ENCODE assay signal across 10 mouse cellular contexts in the genomic region with DNA sequence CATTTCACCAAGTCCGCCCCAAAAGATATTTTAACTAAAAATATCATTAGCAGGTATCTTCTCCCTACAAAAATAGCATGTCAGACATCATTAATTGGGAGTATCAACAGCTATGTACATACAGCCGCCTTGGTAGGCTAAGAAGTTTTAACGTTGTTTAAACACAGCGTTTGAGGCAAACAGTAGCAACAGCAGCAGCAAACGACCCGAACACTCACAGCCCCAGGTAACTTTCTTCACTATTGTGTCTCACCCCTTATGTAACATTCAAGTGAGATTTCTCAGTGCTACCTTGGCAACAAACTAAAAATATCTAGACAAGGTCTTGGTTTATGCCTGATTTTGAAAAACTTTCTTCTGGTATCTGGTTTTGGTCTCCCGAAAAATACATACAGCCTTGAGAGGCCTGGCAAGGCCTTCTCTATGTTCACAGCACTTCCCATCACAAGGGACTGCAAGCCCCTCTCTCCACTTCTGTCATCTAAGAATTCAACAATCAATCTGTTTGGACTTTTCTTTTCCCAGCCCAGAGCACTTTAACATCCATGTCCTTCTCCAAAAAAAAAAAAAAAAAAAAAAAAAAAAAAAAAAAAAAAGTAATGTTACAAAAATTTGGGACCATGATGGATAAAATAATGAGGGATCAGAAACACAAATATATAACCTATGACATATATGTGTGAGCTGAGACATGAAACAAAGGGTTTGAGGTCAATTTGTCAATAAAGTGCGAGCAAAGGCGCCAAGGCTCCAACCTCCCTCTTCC. TPM values are rescaled to one million over a fixed set of nuclear protein-coding genes. Genes with fewer than 3 reads are reported as not detected.
A peak's percentile ranks its signal among the peaks of the same experiment; 100 is the strongest.
DNase-seq lines count a peak whose midpoint lies in the region; ATAC-seq and TF ChIP-seq lines count a peak whose summit lies in the region.
"Had no signal": no experiment of that assay in that cellular context is flagged by ENCODE, and none has a peak within 500 bp of the region (broad histone marks: within the 10 kb centered on the region; RNA-seq: fewer than 3 reads in every experiment).

No protein-coding gene starts in this region.

- H3K4me2 ChIP-seq in intestine, embryonic 15.5 days (replicated peaks), result no peak overlapping the region

- H3K4me3 ChIP-seq in gastrocnemius, adult 2 months, result peak overlapping the region; percentile 90
- peak overlapping the region; percentile 97 for H3K4me3 ChIP-seq in megakaryocyte, embryonic 14.5 days (replicated peaks)
- H3K4me3 ChIP-seq in macrophage (ENCODE audit: inconsistent target), result peak overlapping the region; percentile 63
- H3K4me3 ChIP-seq in intestine, embryonic 15.5 days (replicated peaks), result no peak overlapping the region

- intact Hi-C loops in gastrocnemius, adult 2 months (cut with DNase I), result no loop called here

- H3K27ac ChIP-seq in gastrocnemius, adult 2 months, result peak overlapping the region; percentile 99
- peak overlapping the region; percentile 61 for H3K27ac ChIP-seq in macrophage
- H3K27ac ChIP-seq in intestine, embryonic 15.5 days, result no peak overlapping the region
- H3K27ac ChIP-seq: stomach, embryonic 15.5 days had no signal

- peaks cover 89% of the 10 kb centered on the region for H3K4me1 ChIP-seq in megakaryocyte, embryonic 14.5 days
- H3K4me1 ChIP-seq in intestine, embryonic 15.5 days (replicated peaks), result peaks cover 24% of the 10 kb centered on the region

- ATAC-seq in megakaryocyte, adult 5-6 weeks (ENCODE audit: poor library complexity, severe bottlenecking), result no peak
- ATAC-seq in intestine, embryonic 15.5 days, result no peak

- H3K36me3 ChIP-seq in megakaryocyte, embryonic 14.5 days (replicated peaks; ENCODE audit: low read length), result peaks cover 21% of the 10 kb centered on the region
- H3K36me3 ChIP-seq in macrophage (ENCODE audit: inconsistent target), result 0 out of 2 replicates have a peak, but pooled peaks cover 10% of the 10 kb centered on the region
- no peaks in the 10 kb centered on the region for H3K36me3 ChIP-seq in intestine, embryonic 15.5 days
- H3K36me3 ChIP-seq: stomach, embryonic 15.5 days had no signal

- H3K9me3 ChIP-seq in megakaryocyte, embryonic 14.5 days, result no peaks in the 10 kb centered on the region
- no peaks in the 10 kb centered on the region for H3K9me3 ChIP-seq in intestine, embryonic 15.5 days
- H3K9me3 ChIP-seq: stomach, embryonic 15.5 days had no signal

- 97% methylated on average over 7 of the region's 9 CpGs for WGBS in macrophage (ENCODE audit: missing documents)
- 78% methylated on average over 9 of the region's 9 CpGs for WGBS in intestine, embryonic 15.5 days

- H3K79me2 ChIP-seq in macrophage (ENCODE audit: inconsistent target), result peaks cover 64% of the 10 kb centered on the region

- peaks cover 42% of the 10 kb centered on the region for H3K27me3 ChIP-seq in megakaryocyte, embryonic 14.5 days (replicated peaks)
- peaks cover 45% of the 10 kb centered on the region for H3K27me3 ChIP-seq in intestine, embryonic 15.5 days (replicated peaks)

- DNase-seq in gastrocnemius, adult 2 months, result no peak
- no peak for DNase-seq in gastrocnemius, postnatal 10 days
- no peak for DNase-seq in adrenal gland, adult 18-20 months (ENCODE audit: low spot score in 2 of 2)
- no peak for DNase-seq in gastrocnemius, adult 8-10 months (ENCODE audit: low spot score in 2 of 2)
- DNase-seq: left cerebral cortex, postnatal 4 days had no signal

- no peak overlapping the region for H3K9ac ChIP-seq in intestine, embryonic 15.5 days
- H3K9ac ChIP-seq: stomach, embryonic 15.5 days had no signal

- TF ChIP-seq CTCF in gastrocnemius, adult 2 months (IDR thresholded peaks at IDR 0.05), result no peak

RNA-seq across cellular contexts. Expression of a gene that starts 3.7 kb away (rescaled TPM):
- 10 to 100 TPM; 17.2 to 48.4 TPM for total RNA-seq in gastrocnemius, adult 2 months (2021)
- total RNA-seq in gastrocnemius, postnatal 10 days (2021), result 10 to 100 TPM; 24.7 to 36.4 TPM
- 4.1 and 8.5 TPM in 2 replicates for polyA plus RNA-seq in megakaryocyte, embryonic 14.5 days (2012; ENCODE audit: insufficient read depth, low replicate concordance)
- total RNA-seq in megakaryocyte, adult 5-6 weeks (2015), result 0.02 TPM in 1 of 2 replicates, not detected in the other
- total RNA-seq in megakaryocyte, adult 5-6 weeks (2017), result not detected in 2 replicates
- 100 to 1,000 TPM in 2 of 26 experiments, 10 to 100 TPM in 23, 1 to 10 TPM in 1; 8.5 to 129 (median 26.0) TPM for total RNA-seq in macrophage (2018; cell fraction: chromatin; rRNA removed)
- 10 to 100 TPM; 16.9 to 80.3 (median 32.3) TPM for total RNA-seq in macrophage (2018; cell fraction: cytosol; rRNA removed)
- total RNA-seq in macrophage (2018; cell fraction: nucleus; rRNA removed), result 100 to 1,000 TPM in 2 of 26 experiments, 10 to 100 TPM in 24; 22.4 to 119 (median 37.9) TPM
- polyA plus RNA-seq in macrophage (2018), result 38.5 to 115 TPM (median 39.6 TPM) in 3 replicates
- 10 to 100 TPM; 14.9 to 19.6 TPM for total RNA-seq in adrenal gland, adult 18-20 months (2021)
- total RNA-seq in gastrocnemius, adult 8-10 months (2022), result 10 to 100 TPM; 42.8 to 74.8 (median 45.1) TPM
- polyA plus RNA-seq in intestine, embryonic 15.5 days (2015; fragmentation: Nextera tagmentation; extraction: Ambion mirVana), result 0.82 and 1.3 TPM in 2 replicates

Comparison
In these comparisons a context has a peak if more than half of its experiments do, and no peak if none do; other contexts are left out.
1. RNA of a gene that starts 3.7 kb away (total RNA-seq): 17.2 to 48.4 TPM in gastrocnemius, adult 2 months, 42.8 to 74.8 TPM in gastrocnemius, adult 8-10 months, 24.7 to 36.4 TPM in gastrocnemius, postnatal 10 days and 14.9 to 19.6 TPM in adrenal gland, adult 18-20 months; 0.02 TPM in megakaryocyte, adult 5-6 weeks; every median in the first group is over 10 times any median in the second.